In genomic region chr5:51801486-51801885, GRCm38 (mm10) we compare ENCODE assay signal across 22 mouse cellular contexts.
DNase-seq lines count a peak whose midpoint lies in the region; ATAC-seq lines count a peak whose summit lies in the region.
"Had no signal": no experiment of that assay in that cellular context is flagged by ENCODE, and none has a peak within 500 bp of the region (broad histone marks: within the 10 kb centered on the region; RNA-seq: fewer than 3 reads in every experiment).

No protein-coding gene starts in this region.

- no peaks in the 10 kb centered on the region for H3K27me3 ChIP-seq in heart, embryonic 13.5 days (replicated peaks)
- no peaks in the 10 kb centered on the region for H3K27me3 ChIP-seq in heart, embryonic 12.5 days (replicated peaks)
- H3K27me3 ChIP-seq: forebrain, embryonic 15.5 days; hindbrain, embryonic 13.5 days had no signal

- no peak overlapping the region for H3K27ac ChIP-seq in heart, embryonic 13.5 days (replicated peaks)
- no peak overlapping the region for H3K27ac ChIP-seq in heart, embryonic 12.5 days (ENCODE audit: poor library complexity, severe bottlenecking)
- H3K27ac ChIP-seq: embryonic facial prominence, embryonic 10.5 days; forebrain, embryonic 15.5 days; hindbrain, embryonic 13.5 days; kidney, postnatal 0 days; midbrain, embryonic 10.5 days had no signal

- WGBS in heart, embryonic 13.5 days, result 51% methylated on average over 8 of the region's 8 CpGs
- 50% methylated on average over 8 of the region's 8 CpGs for WGBS in heart, embryonic 12.5 days

- no peaks in the 10 kb centered on the region for H3K36me3 ChIP-seq in heart, embryonic 13.5 days
- H3K36me3 ChIP-seq in heart, embryonic 12.5 days, result no peaks in the 10 kb centered on the region
- H3K36me3 ChIP-seq: embryonic facial prominence, embryonic 10.5 days; forebrain, embryonic 15.5 days; hindbrain, embryonic 13.5 days; midbrain, embryonic 10.5 days had no signal

- H3K4me2 ChIP-seq in heart, embryonic 13.5 days, result peak overlapping the region; percentile 3; the same call in 1 of the 2 replicates
- H3K4me2 ChIP-seq in heart, embryonic 12.5 days, result no peak overlapping the region
- H3K4me2 ChIP-seq: forebrain, embryonic 15.5 days; hindbrain, embryonic 13.5 days; liver, embryonic 11.5 days had no signal

- peak; percentile 28 for DNase-seq in right cerebral cortex, adult 18-20 months
- DNase-seq in right cerebral cortex, postnatal 36 days (ENCODE audit: low spot score in 2 of 2), result no peak
- DNase-seq in cerebellum, adult 9-11 months, result peak; percentile 70
- no peak for DNase-seq in testis, postnatal 10 days (ENCODE audit: low spot score)
- DNase-seq in thymus, postnatal 25 days, result no peak
- DNase-seq: adrenal gland, postnatal 25 days; gastrocnemius, postnatal 14 days; kidney, adult 2 months; liver, postnatal 0 days; lung, postnatal 10 days; right cerebral cortex, postnatal 14 days; spleen, adult 18-20 months; thymus, postnatal 14 days had no signal

- no peak for ATAC-seq in heart, embryonic 13.5 days (ENCODE audit: extremely low read depth, insufficient number of reproducible peaks, low FRiP score, low TSS enrichment)
- ATAC-seq in heart, embryonic 12.5 days (ENCODE audit: insufficient number of reproducible peaks, low FRiP score), result no peak
- ATAC-seq: forebrain, embryonic 15.5 days; inflammation-experienced regulatory T-cells, adult 6 months; liver, postnatal 0 days had no signal

- peaks cover 10% of the 10 kb centered on the region for H3K4me1 ChIP-seq in heart, embryonic 13.5 days
- peaks cover 10% of the 10 kb centered on the region for H3K4me1 ChIP-seq in heart, embryonic 12.5 days (replicated peaks)
- H3K4me1 ChIP-seq: embryonic facial prominence, embryonic 10.5 days; forebrain, embryonic 15.5 days; hindbrain, embryonic 13.5 days; midbrain, embryonic 10.5 days had no signal

- no peak overlapping the region for H3K9ac ChIP-seq in heart, embryonic 13.5 days
- H3K9ac ChIP-seq in heart, embryonic 12.5 days, result no peak overlapping the region
- H3K9ac ChIP-seq: forebrain, embryonic 15.5 days; hindbrain, embryonic 13.5 days; liver, postnatal 0 days had no signal

- H3K4me3 ChIP-seq in heart, embryonic 13.5 days, result no peak overlapping the region
- H3K4me3 ChIP-seq in heart, embryonic 12.5 days, result no peak overlapping the region
- H3K4me3 ChIP-seq: embryonic facial prominence, embryonic 10.5 days; forebrain, embryonic 15.5 days; hindbrain, embryonic 13.5 days; midbrain, embryonic 10.5 days had no signal

- H3K9me3 ChIP-seq in heart, embryonic 13.5 days, result no peaks in the 10 kb centered on the region
- H3K9me3 ChIP-seq in heart, embryonic 12.5 days (replicated peaks), result no peaks in the 10 kb centered on the region
- H3K9me3 ChIP-seq: embryonic facial prominence, embryonic 10.5 days; forebrain, embryonic 15.5 days; hindbrain, embryonic 13.5 days; midbrain, embryonic 10.5 days had no signal

Comparison
In these comparisons a context has a peak if more than half of its experiments do, and no peak if none do; other contexts are left out.
1. DNase-seq: peak in right cerebral cortex, adult 18-20 months (single experiment) and cerebellum, adult 9-11 months (single experiment); none in right cerebral cortex, postnatal 36 days (0 of 2), testis, postnatal 10 days (single experiment) and thymus, postnatal 25 days (single experiment).